Mouse (Mus musculus) limb, embryonic 10.5 days (tissue): ENCODE data around the gene Ppp6c. TPM values are rescaled to one million over a fixed set of nuclear protein-coding genes. Genes with fewer than 3 reads are reported as not detected.
A peak's percentile ranks its signal among the peaks of the same experiment; 100 is the strongest.
"Not testable (repeated sequence)": the region's sequence is repeated elsewhere in the genome, so short reads cannot be mapped to it uniquely, and the experiment has no call there.

Source experiments
- DNase-seq: peaks from one replicate; pipeline ENCODE4 v3.0.0-alpha.2; 2017; ENCODE audit warnings: low spot score
- H3K27ac ChIP-seq: fragments of 300-500 bp; sonication (generic); 2 replicates; pipeline ENCODE4 v1.5.1; 2016; ENCODE audit warnings: mild to moderate bottlenecking
- H3K27me3 ChIP-seq: fragments of 300-500 bp; sonication (generic); 2 replicates; pipeline ENCODE4 v1.6.1; 2016; ENCODE audit warnings: low read depth, mild to moderate bottlenecking; ENCODE audit not compliant: poor library complexity, severe bottlenecking
- H3K36me3 ChIP-seq: fragments of 300-500 bp; sonication (generic); 2 replicates; pipeline ENCODE4 v1.6.1; 2016; ENCODE audit warnings: mild to moderate bottlenecking, moderate library complexity
- H3K4me1 ChIP-seq: fragments of 300-500 bp; sonication (generic); 2 replicates; pipeline ENCODE4 v1.6.1; 2016
- H3K4me3 ChIP-seq: fragments of 300-500 bp; sonication (generic); 2 replicates; pipeline ENCODE4 v1.5.1; 2016; ENCODE audit warnings: mild to moderate bottlenecking, moderate library complexity
- H3K9me3 ChIP-seq: fragments of 300-500 bp; sonication (generic); replicated peaks from 2 replicates; pipeline ENCODE4 v1.6.1; 2016; ENCODE audit warnings: mild to moderate bottlenecking
- WGBS: fragments of 180-500 bp; shearing (Covaris S2); methylation state at CpG from one replicate; pipeline ENCODE4 v1.1.7; 2016; 5-methylcytosine and 5-hydroxymethylcytosine counted together
- polyA plus RNA-seq: library from polyadenylated mRNA; unstranded; fragments of >200 nt; fragmentation: Nextera tagmentation; extraction: Ambion mirVana; gene quantifications from 2 replicates; pipeline ENCODE4 v1.2.1, GENCODE M21; 2016

Ppp6c gene
- polyA plus RNA-seq: 65.1 and 70.7 TPM in 2 replicates

GRCm38 (mm10) chr2:39226019-39226640 lies at the start of gene Ppp6c:
Ppp6c (minus strand) TSS chr2:39226451.
- Histone ChIP-seq H3K4me1 (peaks cover 9% of the 10 kb centered on the region), H3K36me3 (no peaks in the 10 kb centered on the region), H3K27ac (peak within 1 kb of the TSS; percentile 92), H3K9me3 (no peaks in the 10 kb centered on the region), H3K4me3 (peak within 1 kb of the TSS; percentile 72), H3K27me3 (no peaks in the 10 kb centered on the region)
- peak; percentile 92 for DNase-seq
- WGBS: under 1% methylated on average over 56 of the region's 56 CpGs

- Histone ChIP-seq H3K27ac (no peak overlapping the region), H3K9me3 (no peaks in the 10 kb centered on the region), H3K36me3 (no peaks in the 10 kb centered on the region), H3K4me1 (no peaks in the 10 kb centered on the region), H3K27me3 (no peaks in the 10 kb centered on the region), H3K4me3 (no peak overlapping the region)
- peak; percentile 33 for DNase-seq
- 66% methylated on average over 3 of the region's 3 CpGs for WGBS
These were observed 42.1 kb upstream of the Ppp6c start for GRCm38 (mm10) chr2:39268357-39268756.

DNA sequence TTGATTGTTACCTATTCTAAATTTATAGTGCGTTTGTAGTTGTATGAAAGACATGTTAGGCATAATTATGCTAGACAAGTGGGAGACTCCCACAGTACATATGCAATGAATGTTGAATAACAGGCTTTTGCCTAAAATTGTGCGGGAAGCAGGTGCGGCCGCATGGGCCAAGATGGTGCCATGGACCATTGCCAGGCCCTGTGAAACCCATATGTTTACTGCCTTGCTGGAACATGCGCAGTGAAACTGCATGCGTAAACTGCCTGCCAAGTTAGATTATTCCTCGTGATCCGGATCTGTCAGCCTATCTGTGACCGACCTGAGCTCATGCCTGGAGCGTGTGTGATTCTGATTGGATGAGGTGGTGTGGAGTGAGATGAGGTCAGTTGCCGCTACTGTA lies 26.0 kb upstream of the Ppp6c start:
- H3K27ac ChIP-seq, H3K4me3 ChIP-seq, DNase-seq, H3K4me1 ChIP-seq, H3K36me3 ChIP-seq, H3K9me3 ChIP-seq, H3K27me3 ChIP-seq: not testable (repeated sequence)
- WGBS: 97% methylated on average over 11 of the region's 11 CpGs

GRCm38 (mm10) chr2:39246862-39247261 lies 20.6 kb upstream of the Ppp6c start:
- H3K27ac ChIP-seq, H3K9me3 ChIP-seq, H3K4me1 ChIP-seq, H3K4me3 ChIP-seq, H3K27me3 ChIP-seq, DNase-seq, H3K36me3 ChIP-seq: not testable (repeated sequence)
- WGBS: 80% methylated on average over 10 of the region's 11 CpGs

DNA sequence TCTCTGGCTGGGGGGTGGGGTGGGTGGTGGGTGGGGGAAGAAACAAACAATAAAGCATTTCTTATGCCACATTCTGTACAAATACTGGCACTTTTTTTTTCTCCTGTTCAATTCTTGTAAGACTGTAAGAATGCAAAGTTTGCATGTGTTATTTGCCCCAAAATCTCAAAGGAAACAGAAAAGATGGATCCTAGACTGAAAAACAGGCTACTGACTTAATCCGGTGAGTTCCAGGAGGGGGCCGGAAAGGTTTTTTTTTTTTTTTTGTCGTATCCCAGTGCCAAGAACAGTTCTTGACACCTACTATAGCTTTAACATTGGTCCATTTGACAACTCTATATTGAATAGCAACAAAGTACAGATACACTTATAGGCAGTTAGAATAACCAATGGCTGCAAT lies 480 bp upstream of the Ppp6c start:
- DNase-seq: no peak
- Histone ChIP-seq H3K9me3 (no peaks in the 10 kb centered on the region), H3K27ac (peak overlapping the region; percentile 92), H3K36me3 (no peaks in the 10 kb centered on the region), H3K4me1 (peaks cover 9% of the 10 kb centered on the region), H3K4me3 (peak overlapping the region; percentile 72), H3K27me3 (no peaks in the 10 kb centered on the region)
- 42% methylated on average over 3 of the region's 3 CpGs for WGBS

DNA sequence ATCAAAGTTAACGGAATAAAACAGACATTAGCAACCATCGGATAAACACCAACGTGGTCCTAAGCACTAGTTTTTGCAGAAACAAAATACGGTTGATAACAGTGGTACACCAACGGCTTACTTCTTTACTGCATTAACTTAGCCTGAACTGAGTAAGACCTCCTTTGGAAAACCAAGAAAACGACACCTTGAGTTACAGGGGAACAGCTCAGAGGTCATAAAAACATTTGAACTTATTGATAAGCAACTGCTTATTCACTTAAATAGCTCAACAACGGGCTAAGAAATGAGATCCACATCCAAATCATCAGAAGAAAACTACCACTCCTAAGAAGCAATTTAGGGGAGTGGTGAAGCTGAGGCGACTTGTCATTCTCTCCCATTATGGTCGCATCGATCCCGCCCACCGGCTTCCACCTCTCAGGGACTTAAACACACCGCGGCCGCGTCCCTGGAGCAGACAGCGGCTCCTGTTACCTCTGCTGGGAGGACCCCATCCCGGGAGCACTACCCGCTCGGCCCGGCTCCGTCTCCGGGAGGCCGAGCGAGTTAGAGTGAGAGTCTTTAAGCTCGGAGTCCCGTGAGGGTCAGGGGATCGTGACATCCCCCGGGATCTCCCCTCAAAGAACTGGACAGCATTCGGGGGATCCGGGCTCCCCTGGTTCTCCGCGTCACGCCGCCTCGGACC lies 776 bp downstream of the Ppp6c start:
- Histone ChIP-seq H3K27ac (peak overlapping the region; percentile 92), H3K4me3 (peak overlapping the region; percentile 72)
- H3K4me1 ChIP-seq, H3K36me3 ChIP-seq, H3K27me3 ChIP-seq, H3K9me3 ChIP-seq: not testable (repeated sequence)
- 5% methylated on average over 34 of the region's 36 CpGs for WGBS
- DNase-seq: peak; percentile 32

DNA sequence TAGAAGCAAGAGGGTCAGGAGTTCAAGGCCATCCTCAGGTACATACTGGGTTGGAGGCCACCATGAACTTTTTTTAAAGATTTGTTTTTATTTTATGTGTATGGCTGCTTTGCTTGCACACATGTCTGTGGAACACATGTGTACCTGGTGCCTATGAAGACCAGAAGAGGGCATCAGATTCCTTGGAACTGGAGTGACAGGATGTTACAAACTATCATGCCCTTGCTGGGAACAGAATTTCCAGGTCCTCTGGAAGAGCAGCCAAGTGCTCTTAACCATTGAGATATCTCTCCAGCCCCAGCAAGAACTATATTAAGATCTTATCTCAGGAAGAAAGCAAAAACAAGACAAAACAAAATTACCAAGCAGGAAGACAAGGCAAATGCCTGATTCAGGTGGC lies 1.6 kb downstream of the Ppp6c start:
- no peaks in the 10 kb centered on the region for H3K27me3 ChIP-seq
- no peak overlapping the region for H3K27ac ChIP-seq
- peaks cover 9% of the 10 kb centered on the region for H3K4me1 ChIP-seq
- no peaks in the 10 kb centered on the region for H3K9me3 ChIP-seq
- peak overlapping the region; percentile 72; the same call in 1 of the 2 replicates for H3K4me3 ChIP-seq
- no peak for DNase-seq
- H3K36me3 ChIP-seq: no peaks in the 10 kb centered on the region

DNA sequence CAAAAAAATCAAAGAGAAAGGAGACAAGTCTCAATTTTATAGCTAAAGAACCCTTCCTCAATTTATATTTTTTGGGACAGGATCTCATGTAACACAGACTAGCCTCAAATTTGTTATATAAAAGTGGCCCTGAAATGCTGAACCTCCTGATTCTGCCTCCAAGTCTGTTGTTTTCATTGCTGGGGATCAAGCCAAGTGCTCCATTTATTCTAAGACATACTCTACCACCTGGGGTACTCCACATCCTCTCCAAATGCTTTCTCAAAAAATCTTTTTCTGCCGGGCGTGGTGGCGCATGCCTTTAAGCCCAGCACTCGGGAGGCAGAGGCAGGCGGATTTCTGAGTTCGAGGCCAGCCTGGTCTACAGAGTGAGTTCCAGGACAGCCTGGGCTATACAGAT lies 6.2 kb downstream of the Ppp6c start:
- Histone ChIP-seq H3K27ac (no peak overlapping the region), H3K9me3 (no peaks in the 10 kb centered on the region), H3K4me3 (no peak overlapping the region), H3K27me3 (no peaks in the 10 kb centered on the region), H3K4me1 (peaks cover 6% of the 10 kb centered on the region), H3K36me3 (no peaks in the 10 kb centered on the region)
- 96% methylated on average over 6 of the region's 6 CpGs for WGBS
- DNase-seq: no peak

DNA sequence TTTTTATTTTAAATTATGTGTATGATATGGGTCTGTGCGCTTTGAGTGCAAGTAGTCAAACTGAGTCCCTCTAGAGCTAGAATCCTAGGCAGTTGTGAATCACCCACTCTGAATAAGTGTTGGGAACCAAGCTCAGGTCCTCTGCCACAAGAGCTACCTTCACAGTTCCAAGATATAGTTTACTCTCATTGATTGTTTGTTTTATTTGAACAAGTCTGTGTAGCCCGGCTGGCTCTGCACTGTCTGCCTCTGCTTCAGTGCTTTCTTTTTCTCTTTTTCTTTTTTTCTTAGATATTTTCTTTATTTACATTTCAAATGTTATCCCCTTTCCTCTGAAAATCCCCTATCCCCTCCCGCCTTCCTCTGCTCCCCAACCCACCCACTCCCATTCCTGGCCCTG lies 7.2 kb downstream of the Ppp6c start:
- no peak overlapping the region for H3K27ac ChIP-seq
- no peak for DNase-seq
- WGBS: 93% methylated on average over 3 of the region's 3 CpGs
- no peaks in the 10 kb centered on the region for H3K4me1 ChIP-seq
- no peaks in the 10 kb centered on the region for H3K9me3 ChIP-seq
- no peaks in the 10 kb centered on the region for H3K27me3 ChIP-seq
- no peaks in the 10 kb centered on the region for H3K36me3 ChIP-seq
- no peak overlapping the region for H3K4me3 ChIP-seq

GRCm38 (mm10) chr2:39217150-39217549 lies 9.1 kb downstream of the Ppp6c start:
- DNase-seq: no peak
- Histone ChIP-seq H3K4me1 (no peaks in the 10 kb centered on the region), H3K4me3 (no peak overlapping the region), H3K27ac (no peak overlapping the region), H3K9me3 (no peaks in the 10 kb centered on the region), H3K36me3 (no peaks in the 10 kb centered on the region), H3K27me3 (no peaks in the 10 kb centered on the region)
- WGBS: 94% methylated on average over 4 of the region's 4 CpGs

GRCm38 (mm10) chr2:39210738-39211137 lies 15.5 kb downstream of the Ppp6c start:
- Histone ChIP-seq H3K9me3 (no peaks in the 10 kb centered on the region), H3K4me3 (no peak overlapping the region), H3K27ac (no peak overlapping the region), H3K4me1 (no peaks in the 10 kb centered on the region), H3K36me3 (peaks cover 14% of the 10 kb centered on the region), H3K27me3 (no peaks in the 10 kb centered on the region)
- 93% methylated on average over 4 of the region's 4 CpGs for WGBS
- no peak for DNase-seq

DNA sequence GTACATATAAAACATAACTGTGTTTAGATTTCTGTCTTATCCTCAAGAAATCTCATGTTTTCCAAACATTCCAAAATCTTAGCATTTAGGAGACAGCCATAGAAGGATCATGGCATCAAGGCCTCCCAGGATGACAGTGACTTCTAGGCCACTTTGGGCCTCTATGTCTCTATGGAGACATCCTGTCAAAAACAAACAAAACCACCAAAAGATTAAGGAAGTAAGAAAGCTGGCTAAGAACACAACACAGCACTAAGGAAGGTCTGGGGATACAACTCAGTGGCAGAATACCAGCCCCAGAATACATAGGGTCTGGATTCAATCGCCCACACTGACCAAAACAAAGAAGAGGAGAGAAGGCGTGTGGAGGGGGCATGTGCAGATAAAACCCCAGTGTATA lies 22.9 kb downstream of the Ppp6c start:
- H3K36me3 ChIP-seq: peaks cover 52% of the 10 kb centered on the region
- no peaks in the 10 kb centered on the region for H3K4me1 ChIP-seq
- H3K4me3 ChIP-seq: no peak overlapping the region
- no peak overlapping the region for H3K27ac ChIP-seq
- no peaks in the 10 kb centered on the region for H3K9me3 ChIP-seq
- no peaks in the 10 kb centered on the region for H3K27me3 ChIP-seq
- WGBS: 93% methylated on average over 2 of the region's 2 CpGs
- DNase-seq: no peak

- DNase-seq: no peak
- H3K4me3 ChIP-seq: no peak overlapping the region
- WGBS: 92% methylated on average over 2 of the region's 2 CpGs
- peaks cover 29% of the 10 kb centered on the region for H3K36me3 ChIP-seq
- H3K27me3 ChIP-seq: no peaks in the 10 kb centered on the region
- no peak overlapping the region for H3K27ac ChIP-seq
- H3K4me1 ChIP-seq: 0 out of 2 replicates have a peak, but pooled peaks cover 1% of the 10 kb centered on the region
- no peaks in the 10 kb centered on the region for H3K9me3 ChIP-seq
These were observed 31.4 kb downstream of the Ppp6c start for GRCm38 (mm10) chr2:39194809-39195208.
